ENCODE assay signal across 12 mouse cellular contexts in the genomic region with DNA sequence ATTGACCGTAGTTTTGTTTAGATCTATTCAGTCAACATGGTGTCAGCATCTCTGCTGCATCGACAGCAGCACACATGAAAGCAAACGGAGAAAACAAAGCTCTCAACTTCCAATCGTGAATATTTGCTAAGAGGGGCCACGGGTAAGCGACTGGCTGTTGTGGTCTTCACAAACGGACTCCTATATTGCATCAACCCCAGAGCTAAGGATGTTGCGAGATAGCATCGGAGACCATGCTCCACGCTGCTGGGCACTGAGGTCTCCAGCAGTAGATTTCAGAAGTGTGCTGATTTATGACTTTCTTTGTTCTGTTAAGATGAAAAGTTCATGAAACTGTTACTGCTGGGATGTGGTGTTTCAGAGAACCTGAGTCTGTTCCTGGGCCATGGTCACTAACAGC.
"Had no signal": no experiment of that assay in that cellular context is flagged by ENCODE, and none has a peak within 500 bp of the region (broad histone marks: within the 10 kb centered on the region; RNA-seq: fewer than 3 reads in every experiment).

No protein-coding gene starts in this region.

- DNase-seq: retina, postnatal 1 day; right cerebral cortex, adult 18-20 months; right cerebral cortex, postnatal 14 days; right cerebral cortex, postnatal 25 days; right cerebral cortex, postnatal 4 days; spleen, adult 18-20 months; thymus, adult 18-20 months; thymus, adult 2 months; thymus, postnatal 14 days; thymus, postnatal 25 days; thymus, postnatal 36 days; thymus, postnatal 4 days had no signal
